Mouse (Mus musculus) olfactory bulb, adult 2 months (tissue): ENCODE measurements at regions not wholly inside any gene's neighbourhood (a gene's known extent, or its start where the extent isn't known, plus 50 kb on each side); places are given as distances from the start of the nearest gene placed in this dataset.

Experiments
- CTCF ChIP-seq: fragments of 200-500 bp; IDR thresholded peaks from 2 replicates; pipeline ENCODE4 v1.5.1; 2012; ENCODE audit warnings: low read depth, mild to moderate bottlenecking, low read length, moderate library complexity; ENCODE audit not compliant: insufficient read depth
- POLR2A ChIP-seq: fragments of 200-500 bp; IDR thresholded peaks from 2 replicates; pipeline ENCODE4 v1.6.1; 2012; ENCODE audit warnings: mild to moderate bottlenecking, low read depth, low read length, moderate library complexity; ENCODE audit not compliant: insufficient read depth

GRCm38 (mm10) chr10:98861521-98861920, 52.7 kb upstream of the Atp2b1 start:
- no peak for TF ChIP-seq POLR2A
- no peak for TF ChIP-seq CTCF
